Mouse (Mus musculus) CH12.LX (cell line): ENCODE results near the gene Pole2. TPM values are rescaled to one million over a fixed set of nuclear protein-coding genes. Genes with fewer than 3 reads are reported as not detected.

ENCODE experiments used
- DNase-seq: peaks from one replicate; pipeline ENCODE4 v3.0.0-alpha.2; 2013; ENCODE audit errors: extremely low read depth
- H3K27ac ChIP-seq: 2 replicates; pipeline ENCODE4 v1.5.1; 2012; ENCODE audit warnings: low read depth, mild to moderate bottlenecking, control low read depth, moderate library complexity; ENCODE audit not compliant: insufficient read depth
- H3K27me3 ChIP-seq: replicated peaks from 2 replicates; pipeline ENCODE3; 2012; ENCODE audit warnings: inconsistent platforms
- H3K36me3 ChIP-seq, 2 experiments: replicated peaks in 1 of 2; 2 replicates each; pipeline versions ENCODE3 to v1.6.1; 2012; ENCODE audit warnings: inconsistent platforms in 1 of 2, low read length in 1 of 2, mild to moderate bottlenecking in 1 of 2, mixed read lengths in 1 of 2, moderate library complexity in 1 of 2; ENCODE audit not compliant: control insufficient read depth in 1 of 2, insufficient read depth in 1 of 2
- H3K4me1 ChIP-seq, 2 experiments: 2 replicates each; pipeline ENCODE4 v1.6.1; 2012; ENCODE audit warnings: inconsistent platforms in 1 of 2, moderate library complexity in 1 of 2; ENCODE audit not compliant: insufficient read depth in 2 of 2, control insufficient read depth in 1 of 2
- H3K4me2 ChIP-seq: 2 replicates; pipeline ENCODE4 v1.6.1; 2012; ENCODE audit warnings: low read depth, mild to moderate bottlenecking, control low read depth; ENCODE audit not compliant: poor library complexity, insufficient read depth, severe bottlenecking
- H3K4me3 ChIP-seq, 3 experiments: fragments of 150-350 bp in 1 of 3; sonication (generic) in 1 of 3; replicated peaks in 1 of 3; 2 replicates each; pipeline versions ENCODE3 to v1.5.1; 2011 to 2012; ENCODE audit warnings: low read depth in 2 of 3, low read length in 2 of 3, mild to moderate bottlenecking in 2 of 3, moderate library complexity in 2 of 3, control low read depth in 1 of 3, improper control_type of control experiment in 1 of 3, inconsistent platforms in 1 of 3, mixed read lengths in 1 of 3; ENCODE audit not compliant: poor library complexity in 1 of 3
- H3K79me2 ChIP-seq: replicated peaks from 2 replicates; pipeline ENCODE4 v1.6.1; 2012; ENCODE audit warnings: mild to moderate bottlenecking, moderate library complexity; ENCODE audit not compliant: control insufficient read depth, poor library complexity, insufficient read depth, severe bottlenecking; ENCODE audit errors: extremely low read depth
- H3K9ac ChIP-seq: 2 replicates; pipeline ENCODE4 v1.6.1; 2012; ENCODE audit warnings: low read depth, mild to moderate bottlenecking, control low read depth, moderate library complexity; ENCODE audit not compliant: insufficient read depth
- H3K9me3 ChIP-seq: replicated peaks from 2 replicates; pipeline ENCODE3; 2012; ENCODE audit warnings: low read length, inconsistent platforms, mixed read lengths
- BHLHE40 ChIP-seq: IDR thresholded peaks from 2 replicates; pipeline ENCODE4 v1.6.1; 2011; ENCODE audit warnings: mild to moderate bottlenecking, low read depth, low read length, improper control_type of control experiment
- CHD2 ChIP-seq: IDR thresholded peaks from 2 replicates; pipeline ENCODE4 v1.6.1; 2011; ENCODE audit warnings: low read length, improper control_type of control experiment
- ETS1 ChIP-seq: conservative IDR thresholded peaks from 2 replicates; pipeline ENCODE4 v1.6.1; 2012; ENCODE audit warnings: low read depth, mild to moderate bottlenecking, inconsistent platforms, low read length, improper control_type of control experiment, moderate library complexity
- HCFC1 ChIP-seq: IDR thresholded peaks from 2 replicates; pipeline ENCODE4 v1.6.1; 2012; ENCODE audit warnings: low read depth, mild to moderate bottlenecking, inconsistent platforms, low read length, improper control_type of control experiment
- JUND ChIP-seq: conservative IDR thresholded peaks from 2 replicates; pipeline ENCODE4 v1.6.1; 2011; ENCODE audit warnings: low read depth, low read length, improper control_type of control experiment
- MAFK ChIP-seq: IDR thresholded peaks from 2 replicates; pipeline ENCODE4 v1.6.1; 2011; ENCODE audit warnings: low read length, improper control_type of control experiment; ENCODE audit not compliant: insufficient replicate concordance
- MAX ChIP-seq: IDR thresholded peaks from 2 replicates; pipeline ENCODE4 v1.6.1; 2011; ENCODE audit warnings: low read length, improper control_type of control experiment
- MAZ ChIP-seq: IDR thresholded peaks from 2 replicates; pipeline ENCODE4 v1.6.1; 2012; ENCODE audit warnings: low read depth, mild to moderate bottlenecking, inconsistent platforms, low read length, improper control_type of control experiment, moderate library complexity
- MEF2A ChIP-seq: IDR thresholded peaks from 2 replicates; pipeline ENCODE4 v1.6.1; 2014; ENCODE audit warnings: low read depth, mild to moderate bottlenecking, inconsistent platforms, low read length, improper control_type of control experiment, borderline replicate concordance
- MXI1 ChIP-seq: IDR thresholded peaks from 2 replicates; pipeline ENCODE4 v1.6.1; 2011; ENCODE audit warnings: mild to moderate bottlenecking, low read depth, low read length, improper control_type of control experiment
- MYC ChIP-seq: IDR thresholded peaks from 2 replicates; pipeline ENCODE4 v1.6.1; 2011; ENCODE audit warnings: low read depth, mild to moderate bottlenecking, improper control_type of control experiment, low read length
- NRF1 ChIP-seq: IDR thresholded peaks from 2 replicates; pipeline ENCODE4 v1.6.1; 2014; ENCODE audit warnings: low read depth, mild to moderate bottlenecking, inconsistent platforms, low read length, improper control_type of control experiment, moderate library complexity
- POLR2A ChIP-seq: IDR thresholded peaks from 2 replicates; pipeline ENCODE4 v1.6.1; 2011; ENCODE audit warnings: low read depth, mild to moderate bottlenecking, improper control_type of control experiment, low read length
- RAD21 ChIP-seq: IDR thresholded peaks from 2 replicates; pipeline ENCODE4 v1.6.1; 2011; ENCODE audit warnings: low read depth, mild to moderate bottlenecking, low read length, improper control_type of control experiment, moderate library complexity
- SIN3A ChIP-seq: IDR thresholded peaks from 2 replicates; pipeline ENCODE4 v1.6.1; 2012; ENCODE audit warnings: low read length, improper control_type of control experiment, inconsistent platforms
- SMC3 ChIP-seq: IDR thresholded peaks from 2 replicates; pipeline ENCODE4 v1.6.1; 2011; ENCODE audit warnings: low read depth, low read length, improper control_type of control experiment
- TBP ChIP-seq: conservative IDR thresholded peaks from 2 replicates; pipeline ENCODE4 v1.6.1; 2011; ENCODE audit warnings: low read depth, low read length, improper control_type of control experiment
- USF1 ChIP-seq: IDR thresholded peaks from 2 replicates; pipeline ENCODE4 v1.6.1; 2014; ENCODE audit warnings: low read depth, mild to moderate bottlenecking, inconsistent platforms, low read length, improper control_type of control experiment
- ZKSCAN1 ChIP-seq: IDR thresholded peaks from 2 replicates; pipeline ENCODE4 v1.6.1; 2012; ENCODE audit warnings: low read depth, inconsistent platforms, low read length, improper control_type of control experiment, borderline replicate concordance
- dilution Hi-C: fragments of 300-500 bp; cut with MboI; formaldehyde crosslinking; loops from 2 replicates; pipeline ENCODE4 v1.14.3; 2020; ENCODE audit warnings: low sequenced_read_pairs; ENCODE audit not compliant: extremely low pct_unique_long_range_greater_than_20kb, extremely low pct_ligation_motif_present
- in situ Hi-C: fragments of 300-500 bp; cut with MboI; formaldehyde crosslinking; loops from 3 replicates; pipeline ENCODE4 v1.14.3; 2019; ENCODE audit warnings: low sequenced_read_pairs, low pct_ligation_motif_present, low pct_unique_long_range_greater_than_20kb, mixed read lengths
- polyA plus RNA-seq: library from polyadenylated mRNA; unstranded; fragments of >175 nt; gene quantifications from 2 replicates; pipeline ENCODE4 v1.2.1, GENCODE M21; 2012; ENCODE audit warnings: low read depth; ENCODE audit not compliant: insufficient read length
- total RNA-seq, 2 experiments: library from RNA; depleted of rRNA; stranded (reverse); fragments of 300-350 nt in 1 of 2; fragments of >200 nt in 1 of 2; gene quantifications; 2 replicates each; pipeline ENCODE4 v1.2.3; 2012 to 2014

Gene Pole2
- total and polyA plus RNA-seq, 3 experiments = 32.6 to 143 (median 37.1) TPM

GRCm38 (mm10) chr12:69204052-69204833 lies 23.8 kb downstream of the Pole2 start, which contains the start of gene Gm49384:
TSS of gene Gm49384 (minus strand) at chr12:69204267.
- Histone ChIP-seq H3K79me2 (peaks cover 4% of the 10 kb centered on the region), H3K4me3 (no peak within 1 kb of the TSS), H3K27me3 (no peaks in the 10 kb centered on the region), H3K36me3 (peaks cover 38 to 75% of the 10 kb centered on the region in 2 experiments), H3K4me1 (peaks cover 2 to 26% of the 10 kb centered on the region in 2 experiments; a peak in 3 of 4 replicates), H3K9ac (no peak within 1 kb of the TSS), H3K27ac (no peak within 1 kb of the TSS), H3K9me3 (no peaks in the 10 kb centered on the region), H3K4me2 (no peak within 1 kb of the TSS)
- TF ChIP-seq ZKSCAN1 (no peak), USF1 (peak; percentile 2; the same call in 1 of the 2 replicates)
- peak; percentile 65 for DNase-seq
- dilution Hi-C loops = no loop called here
- in situ Hi-C loops = loop anchor here (25.0 kb wide), 2 partner anchors 383 to 483 kb away; partner anchors contain the start of genes Sos2 and Vcpkmt

GRCm38 (mm10) chr12:69198985-69199384 lies 29.0 kb downstream of the Pole2 start:
- no peak for DNase-seq
- H3K4me2 ChIP-seq = 0 out of 2 replicates have a peak overlapping the region, but pooled peaks have one; percentile 1
- no peak overlapping the region for H3K9ac ChIP-seq
- H3K27ac ChIP-seq = no peak overlapping the region
- peaks cover 35% of the 10 kb centered on the region for H3K79me2 ChIP-seq
- peak overlapping the region in 2 of 3 experiments; percentile 91 to 98 for H3K4me3 ChIP-seq
- H3K36me3 ChIP-seq = peaks cover 29 to 47% of the 10 kb centered on the region in 2 experiments
- H3K27me3 ChIP-seq = no peaks in the 10 kb centered on the region
- in situ Hi-C loops (no loop called here), dilution Hi-C loops (no loop called here)
- TF ChIP-seq RAD21 (no peak), ETS1 (no peak), JUND (no peak), MEF2A (no peak), TBP (no peak), MAZ (no peak), NRF1 (no peak), HCFC1 (no peak), MYC (no peak)
- H3K9me3 ChIP-seq = no peaks in the 10 kb centered on the region
- H3K4me1 ChIP-seq = peaks cover 7 to 24% of the 10 kb centered on the region in 2 experiments; a peak in 3 of 4 replicates

GRCm38 (mm10) chr12:69198164-69198535 lies 29.8 kb downstream of the Pole2 start, which contains the start of gene Dnaaf2:
TSS of gene Dnaaf2 (minus strand) at chr12:69198429.
- Histone ChIP-seq H3K36me3 (peaks cover 26 to 40% of the 10 kb centered on the region in 2 experiments), H3K27ac (peak within 1 kb of the TSS; percentile 84), H3K79me2 (peaks cover 41% of the 10 kb centered on the region), H3K4me2 (peak within 1 kb of the TSS; percentile 91), H3K4me1 (peaks cover 6 to 23% of the 10 kb centered on the region in 2 experiments; a peak in 3 of 4 replicates), H3K4me3 (peak within 1 kb of the TSS; percentile 91 to 98 (median 97)), H3K9ac (peak within 1 kb of the TSS; percentile 61), H3K27me3 (no peaks in the 10 kb centered on the region), H3K9me3 (no peaks in the 10 kb centered on the region)
- dilution Hi-C loops = no loop called here
- peak; percentile 67 for DNase-seq
- TF ChIP-seq MAFK (no peak), CHD2 (peak; percentile 49; the same call in 1 of the 2 replicates), SIN3A (peak; percentile 96), MEF2A (no peak), MAX (0 out of 2 replicates have a peak, but pooled peaks have one; percentile 23), MXI1 (peak; percentile 87), SMC3 (no peak), POLR2A (0 out of 2 replicates have a peak, but pooled peaks have one; percentile 20), BHLHE40 (peak; percentile 10; the same call in 1 of the 2 replicates)
- in situ Hi-C loops = no loop called here
